Mouse (Mus musculus) liver, embryonic 11.5 days (tissue): ENCODE measurements around the gene Rtn1. TPM values are rescaled to one million over a fixed set of nuclear protein-coding genes. Genes with fewer than 3 reads are reported as not detected.

Experiments used
- ATAC-seq: fragments of 200-750 bp; cut with Nextera tagmentation; replicated peaks from 2 replicates; pipeline ENCODE4 v1.8.0; 2017; ENCODE audit warnings: moderate number of reproducible peaks, mild to moderate bottlenecking, moderate TSS enrichment, moderate library complexity; ENCODE audit not compliant: low FRiP score
- DNase-seq: peaks from one replicate; pipeline ENCODE4 v3.0.0-alpha.2; 2017; ENCODE audit warnings: low spot score
- H3K27ac ChIP-seq: fragments of 300-500 bp; sonication (generic); 2 replicates; pipeline ENCODE4 v1.5.1; 2014; ENCODE audit warnings: mild to moderate bottlenecking, low read depth, low read length, control low read depth
- H3K27me3 ChIP-seq: fragments of 300-500 bp; sonication (generic); replicated peaks from 2 replicates; pipeline ENCODE4 v1.6.1; 2014; ENCODE audit warnings: low read length, mixed read lengths; ENCODE audit not compliant: control insufficient read depth, insufficient read depth
- H3K36me3 ChIP-seq: fragments of 300-500 bp; sonication (generic); 2 replicates; pipeline ENCODE4 v1.6.1; 2014; ENCODE audit warnings: mild to moderate bottlenecking, low read length, moderate library complexity, mixed read lengths; ENCODE audit not compliant: control insufficient read depth, insufficient read depth
- H3K4me1 ChIP-seq: fragments of 300-500 bp; sonication (generic); replicated peaks from 2 replicates; pipeline ENCODE4 v1.6.1; 2014; ENCODE audit warnings: low read length, mixed read lengths; ENCODE audit not compliant: control insufficient read depth, insufficient read depth
- H3K4me2 ChIP-seq: fragments of 300-500 bp; sonication (generic); 2 replicates; pipeline ENCODE4 v1.6.1; 2014; ENCODE audit warnings: mild to moderate bottlenecking, control low read depth, moderate library complexity
- H3K4me3 ChIP-seq: fragments of 300-500 bp; sonication (generic); 2 replicates; pipeline ENCODE4 v1.5.1; 2014; ENCODE audit warnings: low read depth, low read length, control low read depth
- H3K9ac ChIP-seq: fragments of 300-500 bp; sonication (generic); 2 replicates; pipeline ENCODE4 v1.6.1; 2014; ENCODE audit warnings: low read depth, low read length, control low read depth
- H3K9me3 ChIP-seq: fragments of 300-500 bp; sonication (generic); 2 replicates; pipeline ENCODE4 v1.6.1; 2016; ENCODE audit warnings: low read length, inconsistent platforms, mixed read lengths; ENCODE audit not compliant: control insufficient read depth
- WGBS: fragments of 180-500 bp; shearing (Covaris S2); extraction: QIAGEN DNeasy Blood & Tissue Kit; methylation state at CpG from one replicate; pipeline ENCODE4 v1.1.7; 2014; 5-methylcytosine and 5-hydroxymethylcytosine counted together
- polyA plus RNA-seq: library from polyadenylated mRNA; unstranded; fragments of >200 nt; fragmentation: Nextera tagmentation; extraction: Ambion mirVana; gene quantifications from 2 replicates; pipeline ENCODE4 v1.2.1, GENCODE M21; 2014

Gene Rtn1
- polyA plus RNA-seq, 1 experiment from 2014 or later, result 3.6 TPM

GRCm38 (mm10) chr12:72235621-72236351 is 173.1 kb downstream of the Rtn1 start:
- peak overlapping the region; percentile 74 for H3K4me2 ChIP-seq
- 61% methylated on average over 12 of the region's 12 CpGs for WGBS
- H3K27me3 ChIP-seq, result peaks cover 28% of the 10 kb centered on the region
- H3K27ac ChIP-seq, result no peak overlapping the region
- H3K4me3 ChIP-seq, result peak overlapping the region; percentile 50
- DNase-seq (no peak), ATAC-seq (no peak)
- no peaks in the 10 kb centered on the region for H3K9me3 ChIP-seq
- H3K9ac ChIP-seq, result no peak overlapping the region
- H3K4me1 ChIP-seq, result no peaks in the 10 kb centered on the region
- H3K36me3 ChIP-seq, result no peaks in the 10 kb centered on the region

DNA sequence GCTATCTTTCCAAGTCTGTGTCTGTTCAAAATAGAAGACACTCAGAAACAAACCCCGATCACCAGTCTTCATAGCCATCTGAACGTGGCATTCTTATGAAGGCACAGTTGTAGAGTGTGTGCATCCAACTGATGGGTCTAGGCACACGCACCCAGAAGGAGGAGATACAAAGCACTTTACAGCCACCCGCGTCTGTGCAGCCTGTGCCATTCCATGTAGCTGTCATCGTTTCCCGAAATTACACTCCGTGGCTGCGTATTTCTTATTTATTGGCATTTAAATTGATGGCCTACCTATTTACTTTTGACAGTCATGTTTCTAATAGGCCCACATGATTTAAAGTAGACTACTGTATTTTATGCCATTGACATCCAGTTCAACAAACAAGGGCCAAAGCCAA is 173.9 kb downstream of the Rtn1 start:
- WGBS, result 88% methylated on average over 9 of the region's 9 CpGs
- no peaks in the 10 kb centered on the region for H3K4me1 ChIP-seq
- H3K36me3 ChIP-seq, result no peaks in the 10 kb centered on the region
- no peak overlapping the region for H3K4me3 ChIP-seq
- no peak overlapping the region for H3K4me2 ChIP-seq
- no peak overlapping the region for H3K9ac ChIP-seq
- H3K27ac ChIP-seq, result no peak overlapping the region
- ATAC-seq, result no peak
- no peaks in the 10 kb centered on the region for H3K9me3 ChIP-seq
- DNase-seq, result no peak
- H3K27me3 ChIP-seq, result peaks cover 28% of the 10 kb centered on the region

DNA sequence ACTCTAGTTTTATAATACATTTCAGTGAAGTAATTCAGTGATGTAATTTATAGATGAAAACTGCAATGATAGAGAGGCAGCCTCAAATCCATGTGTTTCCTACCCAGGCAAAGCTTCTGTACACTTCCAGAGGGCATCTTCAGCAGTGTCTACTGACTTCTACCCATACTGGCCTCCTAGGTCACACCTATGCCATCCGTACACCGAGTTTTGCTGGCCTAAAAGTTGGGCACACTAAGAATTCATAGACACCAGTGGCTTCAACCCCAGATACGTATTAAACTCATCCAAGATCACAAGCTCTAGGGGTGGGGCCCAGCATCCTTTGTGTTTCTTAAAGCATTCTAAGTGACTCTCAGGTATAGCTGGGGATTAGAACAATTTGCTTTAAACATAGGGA is 174.7 kb downstream of the Rtn1 start:
- Histone ChIP-seq H3K9me3 (no peaks in the 10 kb centered on the region), H3K4me1 (no peaks in the 10 kb centered on the region), H3K36me3 (no peaks in the 10 kb centered on the region), H3K27ac (no peak overlapping the region), H3K27me3 (peaks cover 28% of the 10 kb centered on the region), H3K9ac (no peak overlapping the region), H3K4me2 (no peak overlapping the region), H3K4me3 (no peak overlapping the region)
- DNase-seq (no peak), ATAC-seq (no peak)
- WGBS, result 87% methylated on average over 3 of the region's 3 CpGs

DNA sequence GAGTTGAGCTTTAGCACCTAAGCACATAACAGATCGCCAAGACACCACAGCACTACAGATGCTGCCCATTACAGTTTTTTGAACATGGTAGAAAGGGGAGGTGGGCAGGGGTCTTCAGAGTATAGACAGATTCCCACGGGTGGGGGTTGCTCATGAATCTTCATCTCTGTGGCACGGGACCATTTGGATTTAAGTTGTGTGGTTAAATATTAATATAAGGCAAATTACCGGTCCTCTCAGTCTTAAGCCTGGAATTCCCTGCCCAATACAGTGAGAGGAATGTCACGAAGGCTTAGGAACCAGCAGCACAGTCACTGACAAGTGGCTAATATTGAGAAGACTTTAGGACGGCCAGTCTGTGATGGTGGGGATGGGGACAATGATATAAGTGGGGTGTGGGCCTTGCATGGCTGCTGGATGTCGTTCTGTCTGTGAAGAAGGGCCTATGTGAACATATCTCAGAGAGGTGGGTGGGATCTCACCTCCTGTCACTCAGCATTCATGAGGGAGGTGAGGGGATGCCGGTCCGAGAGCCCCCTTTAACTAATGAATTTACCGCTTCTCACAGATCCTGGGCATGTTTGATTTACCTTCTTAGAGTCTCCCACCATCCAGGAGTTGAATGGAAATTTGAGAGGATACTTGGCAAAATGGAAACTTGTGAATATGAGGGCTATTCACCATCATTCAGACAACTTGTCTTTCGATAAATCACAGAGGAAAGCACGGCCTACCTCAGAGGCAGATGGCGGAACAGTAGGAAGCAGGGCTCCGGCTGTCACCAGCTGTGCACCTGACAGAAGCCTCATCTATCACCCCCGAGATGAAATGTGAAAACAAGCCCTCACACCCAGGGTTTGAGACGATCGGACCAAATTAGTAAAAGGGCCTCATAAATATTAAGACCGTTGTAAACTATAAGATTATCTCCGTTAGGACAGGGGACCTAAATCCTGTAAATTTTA is 175.7 kb downstream of the Rtn1 start:
- Histone ChIP-seq H3K27me3 (peaks cover 28% of the 10 kb centered on the region), H3K4me2 (no peak overlapping the region), H3K9ac (no peak overlapping the region), H3K36me3 (no peaks in the 10 kb centered on the region), H3K27ac (no peak overlapping the region), H3K4me1 (no peaks in the 10 kb centered on the region), H3K4me3 (no peak overlapping the region), H3K9me3 (no peaks in the 10 kb centered on the region)
- ATAC-seq, result no peak
- no peak for DNase-seq
- WGBS, result 86% methylated on average over 19 of the region's 19 CpGs

GRCm38 (mm10) chr12:72232176-72232575 is 176.7 kb downstream of the Rtn1 start:
- Histone ChIP-seq H3K4me1 (no peaks in the 10 kb centered on the region), H3K9me3 (no peaks in the 10 kb centered on the region), H3K4me3 (no peak overlapping the region), H3K27me3 (peaks cover 19% of the 10 kb centered on the region), H3K4me2 (no peak overlapping the region), H3K36me3 (no peaks in the 10 kb centered on the region), H3K27ac (no peak overlapping the region), H3K9ac (no peak overlapping the region)
- DNase-seq (no peak), ATAC-seq (no peak)
- 78% methylated on average over 3 of the region's 3 CpGs for WGBS

- Histone ChIP-seq H3K4me1 (no peaks in the 10 kb centered on the region), H3K9me3 (no peaks in the 10 kb centered on the region), H3K4me2 (no peak overlapping the region), H3K4me3 (no peak overlapping the region), H3K27me3 (no peaks in the 10 kb centered on the region), H3K9ac (no peak overlapping the region), H3K36me3 (no peaks in the 10 kb centered on the region), H3K27ac (no peak overlapping the region)
- DNase-seq (no peak), ATAC-seq (no peak)
- 73% methylated on average over 8 of the region's 8 CpGs for WGBS
Measured at GRCm38 (mm10) chr12:72229451-72230196, 179.2 kb downstream of the Rtn1 start.

- DNase-seq, result no peak
- Histone ChIP-seq H3K27me3 (no peaks in the 10 kb centered on the region), H3K9me3 (no peaks in the 10 kb centered on the region), H3K4me1 (no peaks in the 10 kb centered on the region), H3K4me3 (no peak overlapping the region), H3K36me3 (no peaks in the 10 kb centered on the region), H3K4me2 (no peak overlapping the region), H3K27ac (no peak overlapping the region), H3K9ac (no peak overlapping the region)
- WGBS, result 85% methylated on average over 6 of the region's 6 CpGs
- ATAC-seq, result no peak
Measured at GRCm38 (mm10) chr12:72227731-72228130, 181.1 kb downstream of the Rtn1 start.

DNA sequence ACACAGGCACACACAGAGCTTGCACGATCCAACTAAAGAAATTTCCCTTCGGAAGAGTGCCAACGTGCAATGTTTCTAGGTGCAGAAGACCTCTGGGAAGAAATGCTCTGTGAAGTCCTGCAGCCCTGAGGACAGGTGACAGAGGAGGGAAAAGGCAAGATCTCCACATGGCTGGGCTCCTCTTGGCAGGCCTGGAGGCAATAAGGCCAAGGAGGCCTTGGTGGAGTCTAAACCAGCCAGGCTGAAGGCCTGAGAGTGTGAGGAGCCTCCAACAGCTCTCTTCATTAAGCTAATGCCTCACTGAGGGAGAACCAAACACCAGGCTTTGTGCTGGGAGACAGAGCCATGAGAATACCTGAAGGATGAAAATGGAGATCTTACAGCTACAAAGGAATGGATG is 183.5 kb downstream of the Rtn1 start:
- no peak for ATAC-seq
- H3K9me3 ChIP-seq, result no peaks in the 10 kb centered on the region
- H3K27ac ChIP-seq, result no peak overlapping the region
- H3K4me2 ChIP-seq, result no peak overlapping the region
- H3K36me3 ChIP-seq, result no peaks in the 10 kb centered on the region
- 91% methylated on average over 3 of the region's 3 CpGs for WGBS
- no peak for DNase-seq
- no peaks in the 10 kb centered on the region for H3K27me3 ChIP-seq
- no peaks in the 10 kb centered on the region for H3K4me1 ChIP-seq
- no peak overlapping the region for H3K9ac ChIP-seq
- H3K4me3 ChIP-seq, result no peak overlapping the region
